Mouse (Mus musculus) heart, adult 11 months (tissue): Measurements from ENCODE around the gene Cst6.

Experiments used
- DNase-seq: peaks from one replicate; pipeline ENCODE4 v3.0.0; 2022

The Cst6 gene

DNA sequence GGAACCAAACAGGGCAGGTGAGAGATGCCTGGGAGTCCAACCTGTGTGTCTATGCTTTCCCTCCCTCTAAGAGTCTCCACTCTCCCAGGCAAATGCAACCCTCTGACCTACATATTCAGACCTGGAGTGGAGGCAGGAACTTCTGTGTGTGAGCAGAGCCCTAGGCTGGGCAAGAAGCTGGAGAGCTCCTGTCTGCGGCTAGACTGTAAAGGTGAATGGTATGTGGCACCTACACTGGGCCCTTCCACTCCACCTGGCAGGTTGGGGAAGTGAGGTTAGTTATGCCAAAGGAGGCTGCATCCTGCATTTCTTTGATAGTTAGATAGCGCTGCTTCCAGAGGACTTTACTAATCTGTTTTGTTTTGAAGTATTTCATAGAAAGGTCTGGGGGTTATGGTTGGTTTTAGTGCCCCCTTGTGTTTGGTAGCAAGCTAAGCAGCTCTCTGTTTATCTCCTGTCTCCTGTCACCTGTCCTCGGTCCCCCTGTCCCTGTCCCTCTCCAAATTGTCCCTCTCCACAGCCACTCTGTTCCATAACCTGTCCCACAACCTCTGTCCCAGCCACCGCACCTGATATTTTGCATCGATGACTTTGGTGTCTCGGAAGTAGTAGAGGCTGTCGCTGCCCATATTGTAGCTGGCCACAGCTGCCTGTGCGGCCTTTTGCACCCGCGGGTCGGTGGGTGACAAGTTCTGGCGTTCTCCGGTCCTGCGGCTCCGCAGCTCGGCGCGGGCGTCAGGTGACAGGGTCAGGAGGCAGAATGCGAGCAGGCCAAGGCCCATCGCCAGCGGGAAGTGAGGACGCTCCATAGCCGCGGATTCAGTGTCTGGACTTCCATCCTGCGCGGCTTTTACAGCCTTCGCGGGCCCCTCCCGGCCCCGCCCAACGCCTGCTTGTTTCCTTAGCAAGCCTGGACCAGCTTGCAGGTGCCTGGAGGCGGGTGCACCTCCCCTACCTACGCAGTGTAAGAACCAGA lies 560 bp downstream of the Cst6 start:
- DNase-seq = peak; percentile 90

DNA sequence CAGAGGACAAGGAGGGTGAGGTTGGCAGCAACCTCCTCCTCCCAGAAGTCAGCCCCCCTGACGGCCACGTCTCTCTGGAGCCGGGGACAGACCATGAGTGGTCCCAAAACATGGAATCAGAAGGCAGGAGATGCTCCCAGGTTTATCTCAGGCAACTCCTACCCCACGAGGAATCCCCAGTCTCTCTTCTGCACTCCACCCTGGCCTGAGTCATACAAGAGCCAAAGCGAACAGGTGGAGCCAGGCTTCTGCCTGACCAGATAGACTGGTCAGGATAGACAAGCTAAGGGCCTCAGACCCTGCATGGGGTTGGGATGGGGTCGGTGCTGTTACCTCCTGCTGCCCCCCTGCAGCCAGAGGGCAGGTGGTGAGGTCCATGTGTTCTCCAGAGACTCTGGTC lies 1.3 kb downstream of the Cst6 start:
- DNase-seq = peak; percentile 88

DNA sequence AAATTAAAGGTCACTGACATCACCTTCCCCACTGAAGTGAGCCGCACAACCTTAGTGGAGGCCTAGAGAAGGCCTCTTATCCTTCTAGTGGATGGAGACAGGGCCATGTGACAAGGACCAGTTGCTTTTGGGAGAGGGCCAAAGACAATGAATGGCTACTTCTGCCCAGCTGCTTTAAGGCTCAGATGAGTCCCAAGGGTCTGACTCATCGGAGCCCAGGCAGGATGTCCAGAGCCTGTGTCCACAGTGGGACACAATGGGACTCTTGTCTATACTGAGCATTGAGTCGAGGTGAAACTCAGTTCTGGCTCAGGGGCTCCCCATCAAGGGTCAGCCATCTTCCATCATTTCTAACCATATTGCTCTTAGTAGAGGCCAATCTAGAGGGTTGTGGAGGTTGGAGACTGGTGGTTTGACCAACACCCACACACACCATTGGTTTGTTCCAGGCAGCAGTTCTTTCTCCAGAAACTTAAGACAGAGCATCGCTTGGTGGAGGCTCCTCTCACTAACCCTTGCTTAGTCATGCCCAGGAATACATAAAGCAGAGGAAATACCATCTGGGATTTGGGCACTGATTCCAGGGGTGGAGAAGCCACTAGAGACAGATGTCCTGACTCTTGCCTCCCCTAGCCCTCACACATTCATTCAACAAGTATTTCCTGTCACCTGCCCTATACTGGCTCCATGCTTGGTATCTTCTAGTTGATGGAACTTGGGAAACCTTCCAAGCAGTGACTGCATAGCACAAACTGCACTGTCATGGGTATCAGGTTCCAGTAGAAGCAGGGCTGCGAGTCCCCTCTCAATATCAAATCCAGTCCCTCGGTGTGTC lies 3.9 kb downstream of the Cst6 start:
- peak; percentile 99 for DNase-seq

DNA sequence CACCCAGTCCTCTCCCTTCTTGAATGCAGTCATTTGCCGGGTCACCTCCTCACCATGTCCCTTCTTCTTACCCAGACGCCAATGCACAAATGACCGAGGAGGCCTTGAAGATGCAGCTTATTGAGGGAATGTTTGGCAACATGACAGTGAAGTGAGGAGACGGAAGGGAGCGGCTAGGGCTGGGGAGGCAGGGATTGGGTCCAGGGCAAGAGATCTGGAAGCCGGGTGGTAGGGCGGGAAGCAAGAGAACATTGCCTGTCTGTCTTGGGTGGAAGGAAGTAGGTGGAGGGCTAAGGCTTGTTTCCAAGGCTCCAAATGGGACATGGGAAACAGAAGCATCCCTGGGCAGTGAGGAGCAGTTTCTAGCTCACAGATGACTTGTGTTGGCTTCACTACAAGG lies 8.0 kb downstream of the Cst6 start:
- peak; percentile 98 for DNase-seq

DNA sequence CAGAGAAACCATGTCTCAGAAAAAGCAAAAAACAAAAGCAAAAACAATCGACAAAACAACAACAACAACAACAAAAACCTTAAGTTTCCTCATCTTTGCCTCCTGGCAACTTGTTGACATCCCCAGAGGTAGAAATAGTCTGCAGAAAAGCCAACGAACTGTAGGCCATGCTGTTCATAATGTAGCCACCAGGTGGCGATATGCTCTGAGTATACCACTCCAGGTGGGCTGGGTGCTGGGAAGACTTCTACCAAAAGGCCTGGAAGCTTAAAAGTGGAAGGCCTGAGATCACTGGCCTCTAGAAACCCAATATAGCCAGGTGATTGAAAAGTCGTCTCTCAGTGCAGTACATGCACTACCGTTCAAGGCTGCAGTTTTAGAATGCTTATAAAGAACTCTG lies 11.4 kb downstream of the Cst6 start:
- peak; percentile 97 for DNase-seq

DNA sequence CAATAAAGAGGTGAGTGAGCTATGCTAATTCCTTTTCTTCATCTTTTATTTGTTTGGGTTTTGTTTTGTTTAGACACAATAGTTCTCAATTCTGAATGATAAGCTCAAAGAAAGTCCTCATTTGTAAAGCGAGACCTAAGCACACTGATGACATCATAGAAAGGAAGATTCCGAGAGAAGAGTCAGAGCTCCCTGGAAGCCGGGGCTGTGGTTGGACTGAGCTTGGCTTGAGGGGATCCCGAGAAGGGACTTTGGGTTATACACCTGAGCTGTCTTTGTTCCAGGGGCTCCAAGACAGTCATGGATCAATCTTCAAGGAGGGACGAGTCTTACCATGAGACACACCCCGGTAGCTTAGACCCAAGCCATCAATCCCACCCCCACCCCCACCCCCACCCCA lies 13.9 kb downstream of the Cst6 start, which contains the start of gene Catsper1:
Catsper1 (plus strand) TSS at position 301 of the 400 bp plus-strand sequence.
- no peak for DNase-seq

DNA sequence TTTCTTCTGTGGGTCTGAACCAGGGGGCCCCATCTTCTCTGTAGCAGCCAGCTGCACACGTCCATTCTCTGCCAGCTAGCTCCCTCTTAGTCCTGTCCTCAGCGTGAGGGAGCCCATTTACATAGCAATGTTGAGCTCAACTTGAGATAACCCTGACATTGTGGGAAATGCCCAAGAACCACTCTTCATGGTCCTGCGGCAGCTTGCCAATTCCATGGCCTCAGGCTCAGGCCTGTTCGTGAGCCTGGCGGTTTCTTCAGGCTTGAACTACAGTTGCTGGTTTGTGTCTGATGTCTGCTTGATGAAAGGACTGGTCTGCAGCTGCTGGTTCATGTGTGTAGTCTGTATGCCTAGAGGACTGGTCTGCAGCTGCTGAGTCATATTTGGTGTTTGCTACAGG lies 14.6 kb downstream of the Cst6 start:
- DNase-seq = no peak

DNA sequence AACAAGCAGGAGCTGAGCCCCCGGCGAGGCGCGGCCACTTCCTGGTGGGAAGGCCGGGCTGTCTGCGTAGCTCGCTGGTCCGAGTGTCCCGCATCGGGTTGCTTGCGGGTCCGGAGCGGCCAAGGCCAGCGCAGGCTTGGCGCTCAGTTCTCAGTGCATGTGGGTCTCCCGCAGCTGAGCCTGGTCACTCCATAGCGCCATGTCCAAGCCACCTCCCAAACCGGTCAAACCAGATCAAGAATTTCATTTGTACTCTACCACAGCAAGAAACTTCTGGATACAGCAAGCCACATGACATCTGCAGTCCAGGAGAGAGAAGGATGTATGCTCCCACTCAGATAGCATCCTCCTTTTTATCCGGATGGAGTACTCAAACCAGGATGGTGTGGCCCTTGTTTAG lies 21.4 kb downstream of the Cst6 start:
- no peak for DNase-seq

DNA sequence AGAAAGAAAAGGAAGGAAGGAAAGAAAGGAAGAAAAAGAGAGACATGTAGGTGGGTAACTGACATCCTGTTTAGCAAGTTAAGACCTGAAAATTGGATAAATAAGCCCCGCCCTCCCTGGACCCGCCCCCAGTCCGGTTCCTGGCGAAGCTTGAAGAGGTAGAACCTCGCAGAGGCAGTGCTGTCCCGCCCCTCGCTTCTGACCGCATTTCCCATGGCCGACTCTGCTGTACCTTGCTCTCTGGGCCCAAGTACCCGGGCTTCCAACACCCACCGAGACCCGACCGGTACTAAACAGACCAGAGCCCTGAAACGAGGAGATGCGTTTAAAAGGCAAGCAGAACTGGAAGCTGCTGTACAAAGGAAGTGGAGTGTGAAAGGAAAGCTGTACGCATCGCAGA lies 25.6 kb downstream of the Cst6 start:
- no peak for DNase-seq

DNA sequence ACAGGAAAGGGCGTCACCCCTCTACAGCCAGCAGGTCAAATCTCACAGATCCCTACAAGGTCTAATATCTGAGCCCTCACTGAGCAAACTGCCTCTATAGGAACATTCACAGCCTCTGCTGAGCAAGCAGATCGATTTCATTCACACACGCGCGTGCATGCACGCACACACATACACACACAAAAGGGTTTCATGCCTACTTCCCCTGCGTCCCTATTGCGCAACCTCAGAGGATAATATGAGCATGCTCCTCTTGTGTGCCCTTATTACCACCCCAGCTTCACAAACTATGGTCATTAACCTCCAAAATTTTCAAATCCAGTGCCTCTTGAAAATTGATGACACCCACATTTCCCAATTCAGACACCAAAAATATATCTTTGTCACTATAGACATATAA lies 36.2 kb downstream of the Cst6 start:
- no peak for DNase-seq

DNA sequence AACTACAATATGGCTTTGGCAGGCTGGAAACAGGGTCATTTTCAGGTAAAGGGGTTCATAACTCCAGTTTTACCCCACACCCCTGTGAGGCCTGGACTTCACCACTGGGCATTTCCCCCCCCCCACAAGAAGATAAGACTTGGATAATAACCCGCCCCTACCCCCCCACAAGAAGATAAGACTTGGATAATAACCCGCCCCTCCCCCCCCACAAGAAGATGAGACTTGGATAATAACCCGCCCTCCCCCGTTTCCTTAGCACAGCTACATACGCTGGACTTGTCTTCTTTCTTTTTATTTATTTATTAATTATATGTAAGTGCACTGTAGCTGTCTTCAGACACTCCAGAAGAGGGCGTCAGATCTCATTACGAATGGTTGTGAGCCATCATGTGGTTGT lies 40.3 kb downstream of the Cst6 start:
- no peak for DNase-seq

DNA sequence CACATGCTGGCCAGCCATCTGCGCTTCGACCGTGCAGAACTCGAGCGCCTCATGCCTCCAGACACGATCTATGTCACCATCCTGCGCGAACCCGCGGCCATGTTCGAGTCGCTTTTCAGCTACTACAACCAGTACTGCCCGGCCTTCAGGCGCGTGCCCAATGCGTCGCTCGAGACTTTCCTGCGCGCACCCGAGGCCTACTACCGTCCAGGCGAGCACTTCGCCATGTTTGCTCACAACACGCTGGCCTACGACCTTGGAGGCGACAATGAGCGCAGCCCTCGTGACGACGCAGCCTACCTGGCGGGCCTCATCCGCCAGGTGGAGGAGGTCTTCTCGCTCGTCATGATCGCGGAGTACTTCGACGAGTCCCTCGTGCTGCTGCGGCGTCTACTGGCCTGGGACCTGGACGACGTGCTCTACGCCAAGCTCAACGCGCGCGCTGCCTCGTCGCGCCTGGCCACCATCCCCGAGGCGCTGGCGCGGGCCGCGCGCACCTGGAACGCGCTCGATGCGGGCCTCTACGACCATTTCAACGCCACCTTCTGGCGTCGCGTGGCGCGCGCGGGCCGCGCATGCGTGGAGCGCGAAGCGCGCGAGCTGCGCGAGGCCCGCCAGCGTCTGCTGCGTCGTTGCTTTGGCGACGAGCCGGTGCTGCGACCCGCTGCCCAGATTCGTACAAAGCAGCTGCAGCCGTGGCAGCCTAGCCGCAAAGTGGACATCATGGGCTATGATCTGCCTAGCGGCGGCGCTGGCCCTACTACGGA lies 42.2 kb downstream of the Cst6 start:
- DNase-seq = no peak

DNA sequence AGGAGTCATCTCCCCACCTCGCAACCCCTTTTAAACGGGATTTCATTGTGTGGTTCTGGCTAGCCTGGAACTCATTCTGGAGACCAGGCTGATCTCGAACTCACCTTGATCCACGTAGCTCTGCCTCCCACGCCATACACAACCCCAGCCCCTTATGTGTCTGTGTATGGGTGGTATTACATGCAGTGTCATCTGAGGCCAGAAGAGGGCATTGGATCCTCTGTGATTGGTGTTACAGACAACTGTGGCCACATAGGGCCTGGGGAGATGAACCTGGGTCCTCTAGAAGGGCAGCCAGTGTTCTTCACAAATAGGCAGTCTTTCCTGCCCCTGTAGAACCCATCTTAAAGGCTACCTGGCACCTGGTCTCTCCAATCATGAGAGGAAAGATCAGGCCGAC lies 43.1 kb downstream of the Cst6 start:
- no peak for DNase-seq

DNA sequence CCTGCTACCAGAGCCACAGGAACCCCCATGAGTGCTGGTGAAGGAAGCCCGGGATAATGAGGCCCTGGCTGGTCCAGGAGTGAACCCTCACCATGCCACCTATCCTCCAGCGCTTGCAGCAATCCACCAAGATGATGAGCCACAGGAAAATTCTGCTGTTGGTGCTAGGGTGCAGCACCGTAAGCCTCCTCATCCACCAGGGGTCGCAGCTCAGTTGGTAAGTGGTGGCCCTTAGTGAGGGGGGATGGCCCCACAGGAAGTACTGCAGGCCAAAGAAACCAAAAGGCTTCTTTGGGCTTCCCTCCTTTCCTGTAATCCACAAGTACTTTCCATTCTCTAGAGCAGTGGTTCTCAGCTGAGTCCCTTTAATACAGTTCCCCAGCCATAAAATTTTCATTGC lies 46.9 kb downstream of the Cst6 start:
- DNase-seq = peak; percentile 92

DNA sequence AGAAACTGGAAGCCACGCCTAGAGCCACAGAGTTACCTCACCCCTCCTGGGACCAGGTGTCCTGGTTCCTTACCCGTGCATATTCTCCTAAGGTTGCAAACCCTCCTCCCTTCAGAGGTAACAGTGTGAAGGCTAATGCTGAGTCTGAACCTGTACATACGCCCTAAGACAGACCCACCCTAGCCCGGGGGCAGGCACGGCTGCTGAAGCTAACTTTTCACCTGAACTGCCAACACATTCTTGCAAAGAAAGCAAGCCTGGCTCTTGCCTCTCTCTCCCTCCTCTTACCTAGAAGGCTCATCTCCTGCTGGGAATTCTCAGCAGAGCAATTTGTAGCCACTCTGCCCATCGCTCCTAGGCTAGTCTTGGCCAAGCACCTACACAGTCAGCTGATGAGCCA lies 48.8 kb downstream of the Cst6 start:
- DNase-seq = peak; percentile 90

DNA sequence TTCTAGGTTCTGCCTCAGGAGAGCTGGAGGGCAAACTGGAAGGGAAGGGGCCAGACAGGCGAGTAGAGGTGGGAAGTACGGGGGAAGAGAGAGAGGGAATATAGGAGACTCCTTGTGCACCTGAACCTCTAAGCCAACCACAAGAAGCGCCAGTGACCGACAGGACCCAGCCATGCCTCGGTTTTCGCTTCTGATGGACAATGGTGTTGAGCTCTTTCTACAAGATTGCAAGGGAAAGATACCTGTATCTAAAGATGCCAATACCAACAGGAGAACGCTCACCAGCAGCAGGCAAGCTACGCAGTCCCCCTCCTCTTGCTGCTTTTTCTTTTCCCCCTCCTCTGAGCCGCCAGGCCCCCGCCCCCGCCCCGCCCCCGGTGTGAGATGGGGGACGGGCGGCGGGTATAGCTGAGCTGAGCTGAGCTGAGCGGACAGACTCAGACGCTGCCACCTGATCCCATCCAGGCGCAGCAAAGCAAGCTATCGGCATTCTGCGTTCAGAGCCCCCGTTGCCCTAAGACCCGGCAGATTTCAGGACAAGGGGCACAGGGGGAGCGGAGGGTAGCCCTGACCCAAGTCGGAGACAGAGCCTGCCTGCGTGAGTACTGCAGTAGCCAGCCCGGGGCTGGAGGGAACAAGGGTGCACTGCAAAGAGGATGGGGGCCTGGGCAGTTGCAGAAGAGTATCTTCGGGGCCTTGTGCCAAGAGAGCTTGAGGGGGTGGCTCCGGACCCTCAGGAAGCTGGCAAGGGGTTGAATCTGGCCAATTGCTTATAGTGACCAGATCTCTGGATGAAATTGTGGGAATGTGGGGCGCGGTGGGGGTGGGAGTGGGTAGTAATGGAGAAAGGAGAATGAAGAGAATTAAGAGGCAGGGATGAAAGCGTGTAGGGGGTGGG lies 51.2 kb downstream of the Cst6 start, which contains the start of gene Gal3st3:
Gal3st3 (plus strand) TSS at position 429 of the 898 bp plus-strand sequence.
- DNase-seq = no peak

DNA sequence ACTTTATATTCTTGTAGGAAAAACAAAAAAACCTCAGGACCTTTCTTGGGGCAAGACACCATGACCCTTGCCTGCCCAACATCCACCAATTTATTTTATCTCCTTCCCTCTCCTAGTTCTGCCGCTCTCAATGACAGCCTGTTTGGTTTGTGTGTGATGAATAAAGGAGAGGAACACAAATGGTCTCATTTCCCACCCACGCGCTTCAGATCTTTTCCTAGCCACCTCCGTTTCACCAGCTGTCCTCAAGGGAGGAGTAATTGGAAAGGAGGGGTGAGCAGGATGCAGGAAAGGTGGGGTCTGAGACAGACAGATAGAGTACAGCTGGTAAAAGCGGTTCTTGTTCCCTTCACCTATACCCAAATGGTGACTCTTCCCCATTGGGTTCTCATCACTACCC lies 52.7 kb downstream of the Cst6 start:
- no peak for DNase-seq

DNA sequence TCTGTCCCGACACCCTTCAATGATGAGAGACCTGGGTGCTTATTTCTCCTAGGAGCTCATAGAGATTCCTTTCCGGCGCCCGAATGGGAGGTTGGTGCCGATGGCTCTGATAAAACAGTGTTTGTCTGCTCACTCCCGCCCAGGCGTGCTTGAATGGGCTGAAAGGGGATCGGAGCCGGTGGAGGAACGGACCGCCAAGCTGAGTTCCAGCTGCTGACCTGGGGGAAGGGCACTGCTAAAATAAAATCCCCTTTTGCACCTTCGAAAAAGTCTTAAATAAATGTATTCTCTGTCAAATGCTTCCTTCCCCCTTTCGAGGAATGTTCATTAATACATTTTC lies 53.7 kb downstream of the Cst6 start:
- no peak for DNase-seq

DNA sequence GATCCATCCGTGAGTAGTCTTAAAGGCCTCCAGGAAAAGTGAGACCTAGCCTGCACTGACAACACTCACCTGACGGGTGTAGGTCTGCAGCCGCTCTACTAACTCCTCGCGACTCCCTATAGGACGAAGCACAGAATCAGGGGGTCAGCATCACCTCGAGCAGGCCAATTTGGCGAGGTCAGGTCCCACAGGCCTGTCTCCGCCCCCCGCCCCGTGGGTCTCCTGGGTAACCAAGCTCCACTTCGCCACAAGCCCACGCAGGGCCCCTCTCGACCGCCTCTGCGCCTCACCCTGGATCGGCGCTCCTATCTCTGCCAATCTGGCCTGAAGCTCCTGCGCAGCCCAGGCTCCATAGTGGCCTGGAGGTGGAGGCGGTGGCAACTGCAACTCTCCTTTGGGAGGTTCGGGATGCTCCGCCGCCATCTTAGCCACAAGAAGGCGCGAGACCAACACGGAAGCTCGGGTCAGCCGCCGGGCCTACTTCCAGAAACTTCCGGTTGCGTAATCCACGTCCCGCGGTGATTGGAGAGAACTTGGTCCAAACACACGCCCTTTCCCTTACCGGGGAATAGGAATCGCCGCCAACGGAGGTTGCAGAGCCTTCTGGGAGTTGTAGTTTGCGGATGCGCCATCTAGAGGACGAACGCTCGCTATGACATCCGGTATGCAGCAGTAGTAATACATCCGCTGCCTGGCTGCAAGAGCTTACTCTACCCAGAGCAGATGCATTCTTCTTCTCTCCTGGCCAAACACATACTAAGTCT lies 54.2 kb downstream of the Cst6 start, which contains the start of gene Sf3b2:
Sf3b2 (minus strand) TSS at position 484 of the 764 bp plus-strand sequence.
- peak; percentile 100 for DNase-seq
